Mouse (Mus musculus) kidney, postnatal 0 days (tissue): ENCODE results near the gene Ralgps1. TPM values are rescaled to one million over a fixed set of nuclear protein-coding genes. Genes with fewer than 3 reads are reported as not detected.

Source experiments
- ATAC-seq: fragments of 200-750 bp; cut with Nextera tagmentation; replicated peaks from 2 replicates; pipeline ENCODE4 v1.8.0; 2017; ENCODE audit warnings: low read depth, moderate number of reproducible peaks, moderate TSS enrichment, moderate library complexity; ENCODE audit not compliant: low FRiP score
- DNase-seq: peaks from one replicate; pipeline ENCODE4 v3.0.0-alpha.2; 2016; ENCODE audit warnings: low spot score
- H3K27ac ChIP-seq: fragments of 300-500 bp; sonication (generic); 2 replicates; pipeline ENCODE4 v1.5.1; 2014; ENCODE audit warnings: mild to moderate bottlenecking
- H3K27me3 ChIP-seq: fragments of 300-500 bp; sonication (generic); 2 replicates; pipeline ENCODE4 v1.6.1; 2014; ENCODE audit warnings: low read length, mixed read lengths; ENCODE audit not compliant: insufficient read depth
- H3K36me3 ChIP-seq: fragments of 300-500 bp; sonication (generic); 2 replicates; pipeline ENCODE4 v1.6.1; 2014; ENCODE audit warnings: low read length, mixed read lengths; ENCODE audit not compliant: insufficient read depth
- H3K4me1 ChIP-seq: fragments of 300-500 bp; sonication (generic); replicated peaks from 2 replicates; pipeline ENCODE4 v1.6.1; 2014; ENCODE audit warnings: antibody characterized with exemption, low read length, mixed read lengths; ENCODE audit not compliant: insufficient read depth
- H3K4me2 ChIP-seq: fragments of 300-500 bp; sonication (generic); 2 replicates; pipeline ENCODE4 v1.6.1; 2014; ENCODE audit warnings: mild to moderate bottlenecking, low read length, moderate library complexity, mixed read lengths
- H3K4me3 ChIP-seq: fragments of 300-500 bp; sonication (generic); replicated peaks from 2 replicates; pipeline ENCODE4 v1.5.1; 2014; ENCODE audit warnings: low read depth, low read length
- H3K9ac ChIP-seq: fragments of 300-500 bp; sonication (generic); 2 replicates; pipeline ENCODE4 v1.6.1; 2014; ENCODE audit warnings: low read depth, low read length
- H3K9me3 ChIP-seq: fragments of 300-500 bp; sonication (generic); replicated peaks from 2 replicates; pipeline ENCODE4 v1.6.1; 2016; ENCODE audit warnings: low read length, inconsistent platforms, mixed read lengths
- CTCF ChIP-seq: IDR thresholded peaks from 2 replicates; pipeline ENCODE4 v1.5.1; 2016; ENCODE audit warnings: antibody characterized with exemption, low read depth, mild to moderate bottlenecking, moderate library complexity
- WGBS: fragments of 180-500 bp; shearing (Covaris S2); extraction: QIAGEN DNeasy Blood & Tissue Kit; methylation state at CpG from one replicate; pipeline ENCODE4 v1.1.7; 2014; 5-methylcytosine and 5-hydroxymethylcytosine counted together
- polyA plus RNA-seq: library from polyadenylated mRNA; unstranded; fragments of >200 nt; fragmentation: Nextera tagmentation; extraction: Ambion mirVana; gene quantifications from 2 replicates; pipeline ENCODE4 v1.2.1, GENCODE M21; 2015

Ralgps1 gene
- polyA plus RNA-seq, 1 experiment from 2014 or later: 3.1 TPM

GRCm38 (mm10) chr2:33393021-33393420 is 21.7 kb upstream of the Ralgps1 start:
- Histone ChIP-seq H3K4me1 (no peaks in the 10 kb centered on the region), H3K27ac (no peak overlapping the region), H3K4me3 (no peak overlapping the region), H3K4me2 (no peak overlapping the region), H3K36me3 (no peaks in the 10 kb centered on the region), H3K27me3 (no peaks in the 10 kb centered on the region), H3K9ac (no peak overlapping the region), H3K9me3 (no peaks in the 10 kb centered on the region)
- DNase-seq (no peak), ATAC-seq (no peak)
- TF ChIP-seq CTCF: no peak

DNA sequence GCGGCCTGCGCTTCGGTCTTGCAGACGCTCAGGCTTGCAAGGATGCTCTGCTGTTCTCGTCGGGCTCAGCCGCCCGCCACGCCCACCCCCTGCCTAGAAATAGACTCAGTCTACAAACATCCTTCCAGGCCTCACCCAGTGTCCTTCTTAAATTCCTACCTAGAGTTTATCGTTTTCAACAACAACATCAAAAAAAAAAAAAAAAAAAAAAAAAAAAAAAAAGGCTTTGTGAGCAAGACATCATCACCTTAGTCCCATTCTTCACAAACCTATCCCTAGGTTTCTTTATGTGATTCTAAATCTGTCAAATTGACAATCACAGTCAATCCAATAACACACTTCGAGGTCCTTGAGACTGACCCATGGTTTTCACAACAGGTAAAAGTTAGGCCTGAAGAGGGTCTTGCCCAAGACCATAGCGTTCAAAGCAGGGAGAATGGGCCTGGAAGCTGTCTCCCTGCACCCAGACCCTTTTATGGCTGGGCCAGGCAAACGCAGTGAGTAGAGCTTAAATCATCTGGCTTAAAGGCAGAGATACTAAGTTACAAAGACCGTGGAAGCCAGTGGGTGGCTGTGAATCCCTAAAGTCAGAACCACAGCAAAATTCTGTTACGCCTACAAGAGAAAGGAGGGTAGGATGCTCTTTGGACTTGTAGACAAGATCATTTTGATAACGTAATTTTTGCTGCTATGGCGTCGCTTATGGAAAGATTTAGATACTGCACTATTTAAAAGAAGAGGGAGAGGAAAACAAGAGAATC is 542 bp upstream of the Ralgps1 start:
- 31% methylated on average over 18 of the region's 18 CpGs for WGBS

GRCm38 (mm10) chr2:33370276-33370776 is 960 bp downstream of the Ralgps1 start:
- no peaks in the 10 kb centered on the region for H3K9me3 ChIP-seq
- WGBS: 13% methylated on average over 11 of the region's 15 CpGs
- no peak for TF ChIP-seq CTCF
- ATAC-seq (peak; percentile 33; the same call in 1 of the 2 replicates), DNase-seq (no peak)
- H3K36me3 ChIP-seq: no peaks in the 10 kb centered on the region
- H3K9ac ChIP-seq: 0 out of 2 replicates have a peak overlapping the region, but pooled peaks have one; percentile 46
- H3K4me1 ChIP-seq: no peaks in the 10 kb centered on the region
- no peaks in the 10 kb centered on the region for H3K27me3 ChIP-seq
- peak overlapping the region; percentile 57 for H3K4me3 ChIP-seq
- H3K4me2 ChIP-seq: peak overlapping the region; percentile 68
- H3K27ac ChIP-seq: peak overlapping the region; percentile 54

More for the DNA sequence above, 542 bp upstream of the Ralgps1 start:
- peak overlapping the region; percentile 57 for H3K4me3 ChIP-seq
- no peak for TF ChIP-seq CTCF
- H3K4me2 ChIP-seq: peak overlapping the region; percentile 68
- DNase-seq (no peak), ATAC-seq (no peak)
- H3K27me3 ChIP-seq: no peaks in the 10 kb centered on the region
- no peaks in the 10 kb centered on the region for H3K4me1 ChIP-seq
- H3K9me3 ChIP-seq: no peaks in the 10 kb centered on the region
- no peak overlapping the region for H3K27ac ChIP-seq
- no peak overlapping the region for H3K9ac ChIP-seq
- H3K36me3 ChIP-seq: no peaks in the 10 kb centered on the region

- Histone ChIP-seq H3K36me3 (no peaks in the 10 kb centered on the region), H3K4me3 (no peak overlapping the region), H3K27ac (no peak overlapping the region), H3K4me1 (no peaks in the 10 kb centered on the region), H3K9ac (no peak overlapping the region), H3K27me3 (no peaks in the 10 kb centered on the region), H3K9me3 (no peaks in the 10 kb centered on the region), H3K4me2 (no peak overlapping the region)
- no peak for TF ChIP-seq CTCF
- ATAC-seq (no peak), DNase-seq (no peak)
- WGBS: 72% methylated on average over 3 of the region's 3 CpGs
Measured at GRCm38 (mm10) chr2:33369453-33369852, 1.8 kb downstream of the Ralgps1 start.

- DNase-seq (no peak), ATAC-seq (no peak)
- Histone ChIP-seq H3K27ac (no peak overlapping the region), H3K4me2 (no peak overlapping the region), H3K4me3 (no peak overlapping the region), H3K4me1 (no peaks in the 10 kb centered on the region), H3K27me3 (no peaks in the 10 kb centered on the region), H3K36me3 (no peaks in the 10 kb centered on the region), H3K9ac (no peak overlapping the region), H3K9me3 (no peaks in the 10 kb centered on the region)
- TF ChIP-seq CTCF: no peak
- 80% methylated on average over 1 of the region's 1 CpGs for WGBS
Measured at GRCm38 (mm10) chr2:33368486-33368885, 2.8 kb downstream of the Ralgps1 start.

GRCm38 (mm10) chr2:33365703-33366471 is 5.4 kb downstream of the Ralgps1 start:
- DNase-seq: peak; percentile 49

More at GRCm38 (mm10) chr2:33365703-33366471, 5.4 kb downstream of the Ralgps1 start:
- peaks cover 5% of the 10 kb centered on the region; the same call in 1 of the 2 replicates for H3K4me1 ChIP-seq
- H3K9me3 ChIP-seq: no peaks in the 10 kb centered on the region
- 0 out of 2 replicates have a peak overlapping the region, but pooled peaks have one; percentile 15 for H3K27ac ChIP-seq
- no peak overlapping the region for H3K9ac ChIP-seq
- no peak for ATAC-seq
- H3K27me3 ChIP-seq: no peaks in the 10 kb centered on the region
- H3K36me3 ChIP-seq: no peaks in the 10 kb centered on the region
- no peak overlapping the region for H3K4me2 ChIP-seq
- no peak for TF ChIP-seq CTCF
- 75% methylated on average over 9 of the region's 9 CpGs for WGBS
- H3K4me3 ChIP-seq: no peak overlapping the region
